Mouse (Mus musculus): ENCODE measurements around the gene Trpm3.

Trpm3 gene

GRCm38 (mm10) chr19:22303952-22304655, 165.3 kb downstream of the Trpm3 start:
- peak; percentile 65 for DNase-seq (ENCODE audit: low read depth, low spot score)

GRCm38 (mm10) chr19:22308081-22308480, 169.2 kb downstream of the Trpm3 start:
- no peak for DNase-seq (ENCODE audit: low read depth, low spot score)

GRCm38 (mm10) chr19:22317306-22317705, 178.5 kb downstream of the Trpm3 start:
- no peak for DNase-seq (ENCODE audit: low read depth, low spot score)

- no peak for DNase-seq (ENCODE audit: low read depth, low spot score)
These were observed 188.0 kb downstream of the Trpm3 start for GRCm38 (mm10) chr19:22326813-22327212.

GRCm38 (mm10) chr19:22327226-22327625, 188.4 kb downstream of the Trpm3 start:
- no peak for DNase-seq (ENCODE audit: low read depth, low spot score)

GRCm38 (mm10) chr19:22336278-22336677, 197.4 kb downstream of the Trpm3 start:
- no peak for DNase-seq (ENCODE audit: low read depth, low spot score)

- peak; percentile 4 for DNase-seq (ENCODE audit: low read depth, low spot score)
These were observed 198.6 kb downstream of the Trpm3 start for GRCm38 (mm10) chr19:22337468-22337867.

- no peak for DNase-seq (ENCODE audit: low read depth, low spot score)
These were observed 200.1 kb downstream of the Trpm3 start for GRCm38 (mm10) chr19:22338927-22339326.

GRCm38 (mm10) chr19:22354037-22354541, 215.2 kb downstream of the Trpm3 start:
- no peak for DNase-seq (ENCODE audit: low read depth, low spot score)

GRCm38 (mm10) chr19:22386890-22387289, 248.0 kb downstream of the Trpm3 start:
- DNase-seq (ENCODE audit: low read depth, low spot score), result no peak

GRCm38 (mm10) chr19:22394700-22395099, 255.9 kb downstream of the Trpm3 start:
- DNase-seq (ENCODE audit: low read depth, low spot score), result no peak

GRCm38 (mm10) chr19:22404049-22404448, 265.2 kb downstream of the Trpm3 start:
- no peak for DNase-seq (ENCODE audit: low read depth, low spot score)

- no peak for DNase-seq (ENCODE audit: low read depth, low spot score)
These were observed 279.4 kb downstream of the Trpm3 start for GRCm38 (mm10) chr19:22418239-22418638.

- no peak for DNase-seq (ENCODE audit: low read depth, low spot score)
These were observed 298.4 kb downstream of the Trpm3 start for GRCm38 (mm10) chr19:22437207-22437606.

- DNase-seq (ENCODE audit: low read depth, low spot score), result no peak
These were observed 308.8 kb downstream of the Trpm3 start for GRCm38 (mm10) chr19:22447418-22448339.

GRCm38 (mm10) chr19:22448340-22449288, 309.8 kb downstream of the Trpm3 start:
- no peak for DNase-seq (ENCODE audit: low read depth, low spot score)

GRCm38 (mm10) chr19:22451290-22451689, 312.4 kb downstream of the Trpm3 start:
- no peak for DNase-seq (ENCODE audit: low read depth, low spot score)

- DNase-seq (ENCODE audit: low read depth, low spot score), result no peak
These were observed 318.1 kb downstream of the Trpm3 start for GRCm38 (mm10) chr19:22456935-22457334.

- DNase-seq (ENCODE audit: low read depth, low spot score), result no peak
These were observed 323.2 kb downstream of the Trpm3 start for GRCm38 (mm10) chr19:22462043-22462442.

- no peak for DNase-seq (ENCODE audit: low read depth, low spot score)
These were observed 324.7 kb downstream of the Trpm3 start for GRCm38 (mm10) chr19:22463506-22463905.

GRCm38 (mm10) chr19:22469608-22470007, 330.8 kb downstream of the Trpm3 start:
- DNase-seq (ENCODE audit: low read depth, low spot score), result no peak

All from A20 (cell line).